Mouse (Mus musculus) kidney, embryonic 14.5 days (tissue): ENCODE results near the gene Skor1. TPM values are rescaled to one million over a fixed set of nuclear protein-coding genes. Genes with fewer than 3 reads are reported as not detected.

Experiments
- ATAC-seq: fragments of 200-750 bp; cut with Nextera tagmentation; 2 replicates; pipeline ENCODE4 v1.8.0; 2017; ENCODE audit warnings: moderate number of reproducible peaks, mild to moderate bottlenecking, moderate TSS enrichment, moderate library complexity; ENCODE audit not compliant: low FRiP score, low TSS enrichment
- H3K27ac ChIP-seq: fragments of 300-500 bp; sonication (generic); 2 replicates; pipeline ENCODE4 v1.5.1; 2014; ENCODE audit warnings: low read depth, mild to moderate bottlenecking, low read length, moderate library complexity, mixed read lengths
- H3K27me3 ChIP-seq: fragments of 300-500 bp; sonication (generic); 2 replicates; pipeline ENCODE4 v1.6.1; 2014; ENCODE audit warnings: mild to moderate bottlenecking, low read length; ENCODE audit not compliant: control insufficient read depth, insufficient read depth
- H3K36me3 ChIP-seq: fragments of 300-500 bp; sonication (generic); 2 replicates; pipeline ENCODE4 v1.6.1; 2014; ENCODE audit warnings: low read length, mixed read lengths; ENCODE audit not compliant: control insufficient read depth, insufficient read depth
- H3K4me1 ChIP-seq: fragments of 300-500 bp; sonication (generic); 2 replicates; pipeline ENCODE4 v1.6.1; 2014; ENCODE audit warnings: low read length, mixed read lengths; ENCODE audit not compliant: control insufficient read depth, insufficient read depth
- H3K4me2 ChIP-seq: fragments of 300-500 bp; sonication (generic); replicated peaks from 2 replicates; pipeline ENCODE4 v1.6.1; 2014; ENCODE audit warnings: low read depth, mild to moderate bottlenecking, low read length
- H3K4me3 ChIP-seq: fragments of 300-500 bp; sonication (generic); 2 replicates; pipeline ENCODE4 v1.5.1; 2014; ENCODE audit warnings: mild to moderate bottlenecking, low read length
- H3K9ac ChIP-seq: fragments of 300-500 bp; sonication (generic); 2 replicates; pipeline ENCODE4 v1.6.1; 2014; ENCODE audit warnings: low read depth, mild to moderate bottlenecking, low read length, moderate library complexity
- H3K9me3 ChIP-seq: fragments of 300-500 bp; sonication (generic); 2 replicates; pipeline ENCODE4 v1.6.1; 2016; ENCODE audit warnings: low read length; ENCODE audit not compliant: control insufficient read depth
- WGBS: fragments of 180-500 bp; shearing (Covaris S2); extraction: QIAGEN DNeasy Blood & Tissue Kit; methylation state at CpG from one replicate; pipeline ENCODE4 v1.1.7; 2014; 5-methylcytosine and 5-hydroxymethylcytosine counted together
- polyA plus RNA-seq: library from polyadenylated mRNA; unstranded; fragments of >200 nt; fragmentation: Nextera tagmentation; extraction: Ambion mirVana; gene quantifications from 2 replicates; pipeline ENCODE4 v1.2.1, GENCODE M21; 2014

Gene Skor1
- polyA plus RNA-seq, 1 experiment from 2014 or later, result not detected

DNA sequence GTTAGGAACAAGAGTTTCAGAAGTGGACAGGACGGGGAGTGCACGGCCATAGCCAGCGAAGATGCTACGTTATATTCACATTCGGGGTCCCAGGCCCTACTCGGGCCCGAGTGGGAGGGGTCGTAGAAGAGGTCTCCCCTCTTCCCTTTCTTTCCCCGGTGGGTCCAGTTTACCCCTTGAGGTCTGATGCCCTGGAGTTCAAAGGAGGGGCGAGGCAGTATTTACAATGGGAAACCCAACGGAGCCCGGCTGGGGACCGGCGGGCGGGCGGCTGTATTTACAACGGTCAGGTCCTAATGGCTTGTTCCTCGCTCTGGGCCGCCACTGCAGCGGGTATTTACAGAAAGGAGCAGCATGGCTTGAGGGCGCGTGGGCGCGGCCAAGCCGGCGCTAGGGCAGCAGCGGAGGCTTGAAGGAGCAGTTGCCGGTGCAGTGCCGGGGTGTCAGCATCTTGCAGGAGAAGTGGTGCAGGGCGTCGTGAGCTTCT lies 10.2 kb downstream of the Skor1 start:
- ATAC-seq, result 0 out of 2 replicates have a peak, but pooled peaks have one; percentile 8
- Histone ChIP-seq H3K36me3 (no peaks in the 10 kb centered on the region), H3K9ac (no peak overlapping the region), H3K9me3 (no peaks in the 10 kb centered on the region), H3K27ac (no peak overlapping the region), H3K4me2 (peak overlapping the region; percentile 36), H3K4me1 (peaks cover 20% of the 10 kb centered on the region), H3K4me3 (peak overlapping the region; percentile 25), H3K27me3 (peaks cover 100% of the 10 kb centered on the region)
- 2% methylated on average over 31 of the region's 31 CpGs for WGBS

DNA sequence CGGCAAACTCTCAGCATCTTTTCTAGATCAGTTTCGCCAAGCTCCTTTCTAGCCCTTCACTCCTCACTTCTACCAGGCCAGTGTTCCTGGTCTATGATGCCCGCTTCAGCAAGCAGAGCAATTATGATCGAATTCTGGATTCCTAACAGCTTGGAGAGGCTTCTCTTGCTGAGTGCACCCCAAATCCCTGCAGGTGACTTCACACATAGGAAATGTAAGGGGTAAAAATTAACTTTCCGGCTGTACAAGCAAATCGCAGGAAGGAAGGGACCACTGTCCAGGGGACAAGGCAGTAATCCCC lies 11.2 kb downstream of the Skor1 start:
- H3K4me3 ChIP-seq, result no peak overlapping the region
- H3K27me3 ChIP-seq, result peaks cover 93% of the 10 kb centered on the region
- no peak overlapping the region for H3K9ac ChIP-seq
- H3K9me3 ChIP-seq, result no peaks in the 10 kb centered on the region
- WGBS, result 3% methylated on average over 6 of the region's 6 CpGs
- H3K4me2 ChIP-seq, result no peak overlapping the region
- H3K27ac ChIP-seq, result no peak overlapping the region
- H3K4me1 ChIP-seq, result peaks cover 21% of the 10 kb centered on the region
- no peaks in the 10 kb centered on the region for H3K36me3 ChIP-seq
- ATAC-seq, result no peak

DNA sequence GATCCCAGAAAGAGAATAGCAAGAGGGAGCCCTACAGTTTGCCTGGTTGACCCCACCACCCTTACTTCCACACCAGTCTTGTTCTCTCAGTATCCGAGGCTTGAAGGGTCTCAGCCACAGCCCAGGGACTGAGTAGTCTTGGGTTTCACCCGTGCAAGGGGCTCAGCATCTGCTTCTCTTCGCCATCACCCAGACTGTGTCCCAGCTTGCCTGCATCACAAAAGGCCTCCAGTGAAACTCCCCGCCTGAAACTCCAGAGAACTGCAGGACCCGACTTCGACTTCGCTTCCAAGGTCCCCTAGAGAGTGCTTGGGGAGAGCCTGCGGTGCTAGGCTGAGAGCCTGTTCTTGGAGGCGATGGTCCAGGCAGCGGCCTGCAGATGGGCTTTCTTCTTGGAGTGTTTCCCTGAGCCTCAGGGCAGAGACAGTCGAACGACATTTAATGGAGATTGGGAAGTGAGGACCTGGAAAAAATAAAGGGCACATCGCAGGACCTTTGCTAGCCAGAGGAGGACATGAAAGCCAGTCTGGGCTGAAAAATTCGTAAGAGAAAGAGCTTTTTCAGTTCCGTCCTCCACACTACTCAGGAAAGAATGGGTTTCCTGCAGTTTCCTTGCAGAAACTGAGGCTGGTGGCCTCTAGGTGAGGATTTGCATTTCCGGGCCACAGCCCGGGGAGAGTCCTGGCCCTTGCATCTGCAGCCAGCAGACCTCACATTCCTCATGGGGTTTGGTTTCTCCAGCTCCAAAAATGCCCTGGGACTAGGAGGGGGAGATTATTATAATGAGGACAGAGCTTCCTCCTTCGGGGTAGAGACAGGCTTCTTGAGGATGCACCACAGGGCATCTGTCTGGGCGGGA lies 11.8 kb downstream of the Skor1 start:
- 3% methylated on average over 19 of the region's 19 CpGs for WGBS
- H3K36me3 ChIP-seq, result no peaks in the 10 kb centered on the region
- H3K4me3 ChIP-seq, result no peak overlapping the region
- H3K4me2 ChIP-seq, result no peak overlapping the region
- no peak for ATAC-seq
- no peak overlapping the region for H3K27ac ChIP-seq
- H3K9me3 ChIP-seq, result no peaks in the 10 kb centered on the region
- H3K9ac ChIP-seq, result no peak overlapping the region
- H3K27me3 ChIP-seq, result peaks cover 87% of the 10 kb centered on the region
- peaks cover 21% of the 10 kb centered on the region for H3K4me1 ChIP-seq

DNA sequence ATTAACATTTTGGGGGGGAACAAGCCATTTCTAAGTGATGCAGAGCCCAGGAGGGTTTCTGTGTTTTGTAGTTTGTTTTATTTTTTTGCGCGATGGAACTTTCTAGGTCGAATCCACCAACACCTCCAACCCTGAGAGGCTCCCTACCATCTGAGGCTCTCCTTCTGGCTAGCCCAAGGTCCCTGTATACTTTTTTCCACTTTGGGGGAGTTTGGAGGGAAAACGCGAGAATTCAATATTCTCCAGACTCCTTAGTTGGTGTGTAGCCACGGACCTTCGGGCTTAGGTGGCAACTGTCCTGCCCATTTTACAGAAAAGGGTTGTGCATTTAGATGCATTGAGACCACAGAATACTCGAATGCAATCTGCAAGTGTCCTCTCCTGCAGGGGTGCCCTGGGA lies 12.5 kb downstream of the Skor1 start:
- WGBS, result 5% methylated on average over 8 of the region's 8 CpGs
- ATAC-seq, result no peak

DNA sequence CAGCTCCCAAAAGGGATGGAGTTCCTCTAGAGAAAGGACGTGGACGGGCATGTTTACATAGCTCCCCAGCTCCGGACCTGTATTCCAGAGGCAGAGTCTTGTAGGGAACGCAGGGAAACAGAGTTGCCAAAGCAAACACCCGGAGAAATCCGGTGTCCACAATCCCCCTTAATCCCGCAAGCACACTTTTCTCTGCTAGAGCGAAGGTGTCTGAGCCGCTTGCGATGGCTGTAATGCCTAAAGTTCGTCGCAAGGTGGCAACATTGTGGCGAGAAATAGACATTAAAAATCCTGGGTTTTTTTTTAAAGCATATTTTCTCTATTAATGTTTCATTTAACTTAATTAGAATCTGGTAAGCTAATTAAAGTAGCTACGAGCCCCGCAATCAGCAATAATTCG lies 13.0 kb downstream of the Skor1 start:
- no peak overlapping the region for H3K27ac ChIP-seq
- H3K36me3 ChIP-seq, result no peaks in the 10 kb centered on the region
- H3K27me3 ChIP-seq, result peaks cover 75% of the 10 kb centered on the region
- H3K4me3 ChIP-seq, result peak overlapping the region; percentile 30; the same call in 1 of the 2 replicates
- H3K9me3 ChIP-seq, result no peaks in the 10 kb centered on the region
- ATAC-seq, result no peak
- no peak overlapping the region for H3K9ac ChIP-seq
- peak overlapping the region; percentile 45 for H3K4me2 ChIP-seq
- H3K4me1 ChIP-seq, result peaks cover 21% of the 10 kb centered on the region
- under 1% methylated on average over 16 of the region's 16 CpGs for WGBS

More for the DNA sequence above, 12.5 kb downstream of the Skor1 start:
- H3K27me3 ChIP-seq, result peaks cover 79% of the 10 kb centered on the region
- H3K9ac ChIP-seq, result no peak overlapping the region
- H3K4me1 ChIP-seq, result peaks cover 21% of the 10 kb centered on the region
- no peaks in the 10 kb centered on the region for H3K36me3 ChIP-seq
- H3K4me3 ChIP-seq, result no peak overlapping the region
- no peak overlapping the region for H3K27ac ChIP-seq
- no peak overlapping the region for H3K4me2 ChIP-seq
- no peaks in the 10 kb centered on the region for H3K9me3 ChIP-seq

DNA sequence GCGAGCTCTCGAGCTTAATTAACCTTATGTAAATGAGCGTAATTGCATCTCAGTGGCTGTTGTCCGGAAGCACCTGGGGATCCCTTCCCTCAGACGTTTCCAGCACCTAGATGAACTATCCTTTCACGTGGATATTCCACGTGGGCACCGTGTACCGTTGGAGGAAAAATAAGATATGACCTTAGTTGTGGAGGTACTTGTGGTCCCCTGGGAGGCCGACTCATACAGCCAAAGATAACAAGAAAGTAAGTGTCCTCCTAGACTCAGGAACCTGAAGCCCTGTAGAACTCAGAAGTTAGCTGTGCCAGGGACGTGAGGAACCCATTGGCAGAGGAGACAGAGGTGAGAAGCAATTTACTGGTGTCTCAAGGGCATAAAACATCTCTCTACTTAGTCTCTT lies 13.4 kb downstream of the Skor1 start:
- peaks cover 71% of the 10 kb centered on the region for H3K27me3 ChIP-seq
- H3K4me1 ChIP-seq, result peaks cover 21% of the 10 kb centered on the region
- H3K9me3 ChIP-seq, result no peaks in the 10 kb centered on the region
- H3K4me2 ChIP-seq, result peak overlapping the region; percentile 45
- H3K4me3 ChIP-seq, result peak overlapping the region; percentile 30; the same call in 1 of the 2 replicates
- H3K27ac ChIP-seq, result no peak overlapping the region
- 3% methylated on average over 11 of the region's 11 CpGs for WGBS
- H3K36me3 ChIP-seq, result no peaks in the 10 kb centered on the region
- no peak overlapping the region for H3K9ac ChIP-seq
- ATAC-seq, result no peak

DNA sequence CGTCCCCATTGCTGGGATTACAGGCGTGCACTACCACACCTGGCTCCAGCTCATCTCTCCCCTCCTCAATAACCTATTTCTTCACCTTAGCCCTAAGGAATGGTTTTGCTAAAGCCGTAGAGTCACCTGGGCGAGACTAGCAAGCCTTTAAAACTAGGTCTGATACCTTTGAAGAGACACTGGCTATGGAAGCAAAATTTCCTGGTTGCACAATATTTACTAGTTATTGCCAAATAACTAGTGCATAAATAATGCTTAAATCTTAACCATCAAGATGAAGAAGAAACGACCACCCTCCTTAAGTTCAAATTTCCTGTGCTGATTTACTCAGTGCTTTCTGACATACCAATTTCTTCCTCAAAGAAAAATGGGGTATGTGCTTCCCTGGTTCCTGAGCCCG lies 15.1 kb downstream of the Skor1 start:
- ATAC-seq, result no peak
- 13% methylated on average over 6 of the region's 6 CpGs for WGBS
- H3K9ac ChIP-seq, result peak overlapping the region; percentile 40; the same call in 1 of the 2 replicates
- H3K36me3 ChIP-seq, result no peaks in the 10 kb centered on the region
- peaks cover 54% of the 10 kb centered on the region for H3K27me3 ChIP-seq
- no peaks in the 10 kb centered on the region for H3K9me3 ChIP-seq
- no peak overlapping the region for H3K27ac ChIP-seq
- peak overlapping the region; percentile 68 for H3K4me3 ChIP-seq
- H3K4me2 ChIP-seq, result peak overlapping the region; percentile 67
- H3K4me1 ChIP-seq, result peaks cover 16% of the 10 kb centered on the region

DNA sequence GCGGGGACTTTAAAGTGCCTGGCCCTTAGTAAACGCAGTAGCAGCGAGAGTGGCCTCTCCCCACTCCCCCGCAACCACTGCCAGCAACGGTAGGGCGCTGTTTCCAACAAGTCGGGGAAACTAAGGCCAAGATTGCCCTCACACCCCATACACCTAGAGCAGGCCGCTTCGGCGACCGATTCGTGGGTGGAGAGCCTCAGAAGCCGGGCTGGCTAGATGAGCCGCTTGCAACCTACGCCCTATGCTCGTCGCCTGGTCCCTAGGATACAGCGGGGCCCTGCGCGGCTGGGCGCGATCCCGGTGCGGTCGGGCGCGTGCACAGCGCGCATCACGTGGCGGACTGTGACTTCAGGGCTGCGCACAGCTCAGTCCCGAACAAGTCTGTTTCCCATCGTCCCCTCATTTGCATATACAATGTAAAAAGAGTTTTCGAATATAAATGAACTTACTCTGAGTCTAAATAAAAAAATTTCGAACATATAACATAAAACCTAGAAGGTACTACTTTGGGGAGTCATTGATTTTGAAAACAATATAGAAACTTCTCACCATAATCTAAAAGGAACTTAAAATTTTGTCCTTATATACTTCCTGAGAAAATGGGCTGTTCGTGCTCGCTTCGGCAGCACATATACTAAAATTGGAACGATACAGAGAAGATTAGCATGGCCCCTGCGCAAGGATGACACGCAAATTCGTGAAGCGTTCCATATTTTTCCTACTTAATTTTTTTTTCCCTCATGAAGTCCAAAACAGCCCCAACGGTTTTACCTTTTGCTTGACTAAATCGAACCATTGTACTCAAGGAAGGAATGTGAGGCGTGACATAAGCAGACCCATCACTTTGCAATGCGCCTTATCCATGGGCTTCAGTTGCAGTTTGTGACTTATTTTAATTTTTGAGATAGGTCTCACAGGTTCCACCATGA lies 15.8 kb downstream of the Skor1 start:
- H3K4me1 ChIP-seq, result peaks cover 12% of the 10 kb centered on the region
- peak overlapping the region; percentile 88 for H3K4me2 ChIP-seq
- WGBS, result 1% methylated on average over 48 of the region's 48 CpGs
- no peaks in the 10 kb centered on the region for H3K9me3 ChIP-seq
- H3K4me3 ChIP-seq, result peak overlapping the region; percentile 68
- peak overlapping the region; percentile 65; the same call in 1 of the 2 replicates for H3K27ac ChIP-seq
- peaks cover 46% of the 10 kb centered on the region for H3K27me3 ChIP-seq
- ATAC-seq, result peak; percentile 98
- H3K36me3 ChIP-seq, result no peaks in the 10 kb centered on the region
- H3K9ac ChIP-seq, result peak overlapping the region; percentile 76
